In genomic region chr12:77674755-77675154, GRCm38 (mm10) we compare ENCODE assay signal across 8 mouse cellular contexts.
DNase-seq lines count a peak whose midpoint lies in the region; ATAC-seq lines count a peak whose summit lies in the region.

No protein-coding gene starts in this region.

- peak; percentile 64; the same call in 1 of the 2 replicates for ATAC-seq in cerebellum, adult (ENCODE audit: insufficient number of reproducible peaks, low FRiP score, low TSS enrichment)
- peak; percentile 83 for ATAC-seq in megakaryocyte progenitor cell, adult 5-6 weeks (replicated peaks; ENCODE audit: poor library complexity)

- intact Hi-C loops in left cerebral cortex, postnatal 14 days (cut with DNase I), result loop anchor here (10.0 kb wide), 1 partner anchor 110 kb away; no protein-coding TSS in a partner anchor

- DNase-seq in cerebellum, adult 9-11 months, result no peak
- DNase-seq in left cerebral cortex, postnatal 14 days (ENCODE audit: low spot score in 2 of 2), result peak; percentile 22 to 34
- no peak for DNase-seq in left cerebral cortex, adult 11 months (ENCODE audit: low spot score)
- DNase-seq in WW6 (ENCODE audit: low read depth, low spot score), result peak; percentile 14
- peak; percentile 38 for DNase-seq in embryo, embryonic 9.5 days (ENCODE audit: extremely low spot score)
- DNase-seq in thymus, postnatal 4 days, result peak; percentile 82

Comparison
In these comparisons a context has a peak if more than half of its experiments do, and no peak if none do; other contexts are left out.
1. DNase-seq: peak in left cerebral cortex, postnatal 14 days (2 of 2), WW6 (single experiment), embryo, embryonic 9.5 days (single experiment) and thymus, postnatal 4 days (single experiment); none in cerebellum, adult 9-11 months (single experiment) and left cerebral cortex, adult 11 months (single experiment).